Mouse (Mus musculus): ENCODE measurements around the gene Styx. TPM values are rescaled to one million over a fixed set of nuclear protein-coding genes. Genes with fewer than 3 reads are reported as not detected.
"Not testable (repeated sequence)": the region's sequence is repeated elsewhere in the genome, so short reads cannot be mapped to it uniquely, and the experiment has no call there.

Gene Styx
- polyA plus RNA-seq, 1 experiment from 2014 or later: 66.5 TPM

DNA sequence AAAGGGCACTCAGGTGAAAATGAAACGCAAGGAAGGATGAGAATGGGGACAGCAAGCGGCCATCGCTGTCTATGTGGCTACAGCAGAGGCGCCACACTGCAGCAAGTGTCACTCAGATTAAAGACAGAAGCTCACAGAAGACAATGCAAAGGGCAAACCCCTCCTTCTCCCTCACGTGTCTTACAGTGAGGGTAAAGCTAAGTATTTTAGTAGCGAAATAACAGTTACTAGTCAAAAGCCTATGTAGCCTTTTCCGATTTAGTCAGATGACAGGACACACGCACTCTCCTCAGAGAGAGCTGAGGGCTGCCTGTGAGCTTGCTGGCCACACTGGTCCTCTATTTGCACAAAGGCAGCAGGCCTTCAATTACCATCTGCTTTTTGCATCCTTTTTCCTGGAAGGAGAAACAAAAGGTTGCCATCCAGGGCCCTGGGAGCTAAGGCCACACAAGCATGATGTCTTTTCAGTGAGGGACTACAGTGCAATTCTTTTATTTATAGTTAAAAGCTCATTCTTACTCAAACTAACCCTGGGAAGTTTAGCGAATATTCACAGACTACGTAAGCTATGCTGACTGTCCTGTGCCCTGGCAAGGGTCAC lies 112.1 kb downstream of the Styx start:
- Histone ChIP-seq H3K9ac (replicated peaks; ENCODE audit: low read length) (peak overlapping the region; percentile 34; the same call in 1 of the 2 replicates), H3K36me3 (ENCODE audit: control insufficient read depth, insufficient read depth, low read length) (peaks cover 55% of the 10 kb centered on the region), H3K4me3 (replicated peaks; ENCODE audit: low read depth, low read length) (no peak overlapping the region), H3K4me1 (ENCODE audit: control insufficient read depth, insufficient read depth, low read length) (peaks cover 16% of the 10 kb centered on the region), H3K9me3 (ENCODE audit: control insufficient read depth, low read length) (no peaks in the 10 kb centered on the region), H3K27ac (replicated peaks; ENCODE audit: low read depth, low read length) (peak overlapping the region; percentile 71), H3K27me3 (ENCODE audit: control insufficient read depth, insufficient read depth, low read length) (no peaks in the 10 kb centered on the region), H3K4me2 (ENCODE audit: low read length) (0 out of 2 replicates have a peak overlapping the region, but pooled peaks have one; percentile 21)
- peak; percentile 46; the same call in 1 of the 2 replicates for ATAC-seq (ENCODE audit: low FRiP score, low TSS enrichment)
- peak; percentile 51 for DNase-seq
- WGBS: 25% methylated on average over 10 of the region's 10 CpGs

- Histone ChIP-seq H3K36me3 (ENCODE audit: control insufficient read depth, insufficient read depth, low read length) (peaks cover 55% of the 10 kb centered on the region), H3K4me3 (replicated peaks; ENCODE audit: low read depth, low read length) (no peak overlapping the region)
Measured at GRCm38 (mm10) chr14:45463599-45463998, 112.7 kb downstream of the Styx start.

DNA sequence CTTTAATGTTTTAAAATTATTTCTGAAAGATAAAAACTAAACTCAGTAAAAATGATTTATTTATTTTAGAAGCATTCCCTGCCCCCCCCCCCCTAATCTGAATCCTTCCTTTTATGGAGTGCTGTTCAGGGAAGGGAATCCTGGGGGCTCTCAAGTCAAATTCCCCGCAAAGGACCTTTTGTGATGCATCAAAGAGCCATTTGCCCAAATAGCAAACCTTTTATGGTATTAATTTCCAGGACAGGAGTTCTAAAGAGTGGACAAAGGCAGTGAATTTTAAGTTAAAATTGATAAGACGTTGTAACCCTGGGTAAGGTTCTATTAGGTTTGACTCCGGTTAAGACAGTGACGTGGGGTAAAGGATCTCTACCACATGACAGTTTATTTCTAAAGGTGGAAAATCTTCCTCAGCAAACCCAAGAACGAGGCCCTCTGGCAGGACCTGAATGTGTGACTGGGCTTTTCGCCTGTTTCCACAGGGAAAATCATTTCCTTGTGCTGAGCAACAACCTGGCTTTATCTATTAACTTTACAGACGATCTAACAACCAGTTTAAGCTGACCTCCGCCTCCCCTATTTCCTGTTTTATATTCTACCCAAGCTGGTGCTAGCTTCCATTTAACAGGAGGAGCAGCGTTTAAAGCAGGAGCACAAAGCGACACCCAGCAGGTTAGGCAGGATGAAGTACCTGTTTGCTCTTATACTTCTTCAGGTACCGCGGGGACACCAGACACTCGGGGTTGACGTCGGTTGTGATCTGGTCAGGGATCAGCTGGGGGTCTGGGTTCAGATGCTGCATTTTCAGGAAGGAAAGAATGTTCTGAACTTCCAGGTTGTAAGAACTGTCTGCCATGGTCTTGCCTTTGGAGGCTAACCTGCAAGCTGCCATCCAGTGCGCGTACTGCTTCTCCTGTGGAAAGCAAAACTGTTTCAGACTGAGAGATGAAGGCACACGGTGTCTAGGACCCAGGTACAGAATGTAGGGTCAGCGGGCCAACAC lies 113.4 kb downstream of the Styx start:
- no peaks in the 10 kb centered on the region for H3K9me3 ChIP-seq (ENCODE audit: control insufficient read depth, low read length)
- 70% methylated on average over 19 of the region's 19 CpGs for WGBS
- H3K4me2 ChIP-seq (ENCODE audit: low read length): no peak overlapping the region
- H3K27me3 ChIP-seq (ENCODE audit: control insufficient read depth, insufficient read depth, low read length): no peaks in the 10 kb centered on the region
- DNase-seq (no peak), ATAC-seq (ENCODE audit: low FRiP score, low TSS enrichment) (no peak)
- peaks cover 16% of the 10 kb centered on the region for H3K4me1 ChIP-seq (ENCODE audit: control insufficient read depth, insufficient read depth, low read length)
- no peak overlapping the region for H3K4me3 ChIP-seq (replicated peaks; ENCODE audit: low read depth, low read length)
- no peak overlapping the region for H3K9ac ChIP-seq (replicated peaks; ENCODE audit: low read length)
- peaks cover 57% of the 10 kb centered on the region for H3K36me3 ChIP-seq (ENCODE audit: control insufficient read depth, insufficient read depth, low read length)
- no peak overlapping the region for H3K27ac ChIP-seq (replicated peaks; ENCODE audit: low read depth, low read length)

More at GRCm38 (mm10) chr14:45463599-45463998, 112.7 kb downstream of the Styx start:
- no peaks in the 10 kb centered on the region for H3K27me3 ChIP-seq (ENCODE audit: control insufficient read depth, insufficient read depth, low read length)
- peak; percentile 37 for DNase-seq
- H3K9me3 ChIP-seq (ENCODE audit: control insufficient read depth, low read length): no peaks in the 10 kb centered on the region
- H3K4me1 ChIP-seq (ENCODE audit: control insufficient read depth, insufficient read depth, low read length): peaks cover 16% of the 10 kb centered on the region
- 18% methylated on average over 10 of the region's 10 CpGs for WGBS
- H3K27ac ChIP-seq (replicated peaks; ENCODE audit: low read depth, low read length): peak overlapping the region; percentile 71
- no peak overlapping the region for H3K9ac ChIP-seq (replicated peaks; ENCODE audit: low read length)
- H3K4me2 ChIP-seq (ENCODE audit: low read length): no peak overlapping the region
- ATAC-seq (ENCODE audit: low FRiP score, low TSS enrichment): no peak

GRCm38 (mm10) chr14:45466371-45466770 lies 115.5 kb downstream of the Styx start:
- not testable (repeated sequence) for DNase-seq; H3K27ac ChIP-seq (replicated peaks; ENCODE audit: low read depth, low read length); H3K9ac ChIP-seq (replicated peaks; ENCODE audit: low read length); H3K27me3 ChIP-seq (ENCODE audit: control insufficient read depth, insufficient read depth, low read length); H3K4me2 ChIP-seq (ENCODE audit: low read length); H3K4me3 ChIP-seq (replicated peaks; ENCODE audit: low read depth, low read length); H3K9me3 ChIP-seq (ENCODE audit: control insufficient read depth, low read length); ATAC-seq (ENCODE audit: low FRiP score, low TSS enrichment)
- H3K4me1 ChIP-seq (ENCODE audit: control insufficient read depth, insufficient read depth, low read length): peaks cover 16% of the 10 kb centered on the region
- 99% methylated on average over 7 of the region's 8 CpGs for WGBS
- H3K36me3 ChIP-seq (ENCODE audit: control insufficient read depth, insufficient read depth, low read length): peaks cover 56% of the 10 kb centered on the region

DNA sequence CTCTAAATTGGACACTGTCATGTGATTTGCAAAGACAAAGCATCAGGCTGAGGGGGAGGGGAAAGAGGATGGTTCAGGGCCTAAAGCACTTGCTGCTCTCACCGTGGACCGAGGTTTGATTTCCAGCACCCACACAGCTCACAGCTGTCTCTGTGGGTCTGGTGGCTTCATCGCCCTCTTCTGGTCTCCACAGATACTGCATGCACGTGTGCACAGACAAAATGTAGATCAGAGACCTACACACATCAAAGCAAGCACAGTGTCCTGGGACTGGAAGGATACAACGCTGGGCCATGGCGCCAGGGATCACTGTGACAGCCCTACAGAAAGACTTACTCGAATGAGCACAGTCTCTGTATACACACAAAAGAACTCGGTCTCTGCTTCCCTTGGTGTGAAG lies 118.6 kb downstream of the Styx start:
- Histone ChIP-seq H3K4me3 (replicated peaks; ENCODE audit: low read depth, low read length) (no peak overlapping the region), H3K4me1 (ENCODE audit: control insufficient read depth, insufficient read depth, low read length) (no peaks in the 10 kb centered on the region), H3K9ac (replicated peaks; ENCODE audit: low read length) (no peak overlapping the region), H3K4me2 (ENCODE audit: low read length) (no peak overlapping the region), H3K36me3 (ENCODE audit: control insufficient read depth, insufficient read depth, low read length) (peaks cover 56% of the 10 kb centered on the region), H3K27ac (replicated peaks; ENCODE audit: low read depth, low read length) (no peak overlapping the region), H3K9me3 (ENCODE audit: control insufficient read depth, low read length) (no peaks in the 10 kb centered on the region), H3K27me3 (ENCODE audit: control insufficient read depth, insufficient read depth, low read length) (no peaks in the 10 kb centered on the region)
- 94% methylated on average over 8 of the region's 8 CpGs for WGBS
- DNase-seq (no peak), ATAC-seq (ENCODE audit: low FRiP score, low TSS enrichment) (no peak)

Small RNA genes within 50 kb of the gene (microRNA-seq; reads per million reads assigned to microRNA genes)
- not detected for gene Gm25353

Other genes with a start within 250 kb of the Styx start
- 20.8 and 21.1 TPM in 2 replicates for gene Gpr137c, start 131.4 kb upstream of the Styx start, polyA plus RNA-seq (2014; fragmentation: Nextera tagmentation; extraction: Ambion mirVana)
- 28.4 and 40.0 TPM in 2 replicates for gene Txndc16, start 130.8 kb upstream of the Styx start, polyA plus RNA-seq (2014; fragmentation: Nextera tagmentation; extraction: Ambion mirVana)
- gene Ero1l, start 32.3 kb upstream of the Styx start, polyA plus RNA-seq (2014; fragmentation: Nextera tagmentation; extraction: Ambion mirVana): 29.9 and 30.0 TPM in 2 replicates
- gene Psmc6, start 21.3 kb upstream of the Styx start, polyA plus RNA-seq (2014; fragmentation: Nextera tagmentation; extraction: Ambion mirVana): 184 and 203 TPM in 2 replicates
- gene Gnpnat1, start 53.8 kb downstream of the Styx start, polyA plus RNA-seq (2014; fragmentation: Nextera tagmentation; extraction: Ambion mirVana): 31.6 and 32.3 TPM in 2 replicates
- 49.1 and 63.8 TPM in 2 replicates for gene Fermt2, start 179.0 kb downstream of the Styx start, polyA plus RNA-seq (2014; fragmentation: Nextera tagmentation; extraction: Ambion mirVana)